Mouse (Mus musculus): ENCODE data around the gene Urgcp.

Urgcp gene

GRCm38 (mm10) chr11:5715179-5715578, 47.0 kb downstream of the Urgcp start:
- DNase-seq (ENCODE audit: low read depth, low spot score) = no peak

GRCm38 (mm10) chr11:5707530-5708353, 54.4 kb downstream of the Urgcp start:
- DNase-seq (ENCODE audit: low read depth, low spot score) = peak; percentile 85

- DNase-seq (ENCODE audit: low read depth, low spot score) = peak; percentile 26
Measured at GRCm38 (mm10) chr11:5706874-5707529, 55.2 kb downstream of the Urgcp start.

GRCm38 (mm10) chr11:5705972-5706371, 56.2 kb downstream of the Urgcp start:
- no peak for DNase-seq (ENCODE audit: low read depth, low spot score)

DNA sequence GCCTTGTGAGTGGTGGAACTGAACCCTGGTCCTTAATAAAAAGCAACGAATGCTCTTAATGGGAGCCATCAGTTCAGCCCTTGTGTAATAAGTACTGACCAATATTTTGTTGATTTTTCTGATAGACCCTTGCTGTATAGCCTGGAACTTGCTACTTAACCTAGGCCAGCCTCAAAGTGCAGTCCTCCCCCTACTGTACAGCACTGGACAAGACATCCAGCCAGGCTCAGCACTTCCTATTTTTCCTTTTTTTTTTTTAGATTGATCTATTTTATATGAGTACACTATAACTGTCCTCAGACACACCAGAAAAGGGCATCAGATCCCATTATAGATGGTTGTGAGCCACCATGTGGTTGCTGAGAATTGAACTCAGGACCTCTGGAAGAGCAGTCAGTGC, 58.8 kb downstream of the Urgcp start:
- no peak for DNase-seq (ENCODE audit: low read depth, low spot score)

GRCm38 (mm10) chr11:5702957-5703332, 59.2 kb downstream of the Urgcp start:
- no peak for DNase-seq (ENCODE audit: low read depth, low spot score)

- no peak for DNase-seq (ENCODE audit: low read depth, low spot score)
Measured at GRCm38 (mm10) chr11:5702271-5702956, 59.8 kb downstream of the Urgcp start.

DNA sequence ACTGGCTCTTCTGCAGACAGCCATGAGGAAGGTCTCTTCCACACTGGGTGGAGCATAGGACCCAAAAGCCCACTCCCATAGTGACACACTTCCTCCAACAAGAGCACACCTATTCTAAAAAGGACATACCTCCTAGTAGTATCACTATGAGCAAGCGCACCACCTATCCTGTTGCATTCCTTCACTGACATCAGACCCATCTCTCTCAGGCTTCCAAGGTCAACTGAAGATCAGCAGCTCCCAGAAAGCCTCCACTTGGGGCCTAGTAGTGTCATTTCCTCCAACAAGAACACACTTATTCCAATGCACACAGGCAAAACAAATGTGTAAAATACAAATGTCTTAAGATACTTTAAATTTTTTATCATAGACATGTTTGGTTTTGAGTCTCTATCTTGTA, 60.4 kb downstream of the Urgcp start:
- DNase-seq (ENCODE audit: low read depth, low spot score) = no peak

DNA sequence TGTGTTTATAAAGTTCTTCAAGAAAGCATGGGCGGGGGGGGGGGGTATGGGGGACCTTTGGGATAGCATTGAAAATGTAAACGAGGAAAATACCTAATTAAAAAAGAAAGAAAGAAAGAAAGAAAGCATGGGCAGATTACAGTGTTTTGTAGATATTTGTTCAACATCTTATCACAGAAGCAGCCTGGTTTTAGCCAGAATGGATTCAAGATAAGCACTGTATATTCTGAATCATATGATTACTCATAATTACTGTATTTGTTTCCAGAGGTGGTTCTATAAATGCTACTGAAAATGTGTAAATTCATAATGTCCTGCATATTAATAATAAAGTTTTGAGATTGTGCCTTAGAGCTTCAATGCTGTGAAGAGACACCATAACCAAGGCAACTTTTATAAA, 60.9 kb downstream of the Urgcp start:
- no peak for DNase-seq (ENCODE audit: low read depth, low spot score)

- no peak for DNase-seq (ENCODE audit: low read depth, low spot score)
Measured at GRCm38 (mm10) chr11:5700808-5701207, 61.4 kb downstream of the Urgcp start.

DNA sequence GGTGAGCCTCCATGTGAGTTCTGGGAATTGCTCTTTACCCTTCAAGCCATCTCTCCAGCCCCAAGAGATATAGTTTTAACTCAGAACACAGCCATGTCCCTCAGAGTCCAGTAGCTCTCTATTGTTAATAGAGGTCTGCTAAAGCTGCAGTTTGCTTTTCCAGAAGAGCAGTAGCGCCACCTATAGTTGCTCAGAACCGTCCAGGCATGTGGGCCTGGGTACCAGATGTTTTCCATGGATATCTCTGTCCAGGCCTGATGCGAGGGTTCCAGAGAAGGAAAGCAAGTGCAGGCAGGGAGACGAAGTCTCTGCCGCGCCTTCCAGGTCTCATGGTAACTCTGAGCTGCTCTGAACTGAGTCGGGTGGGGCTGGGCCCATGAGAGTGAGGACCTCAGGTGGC, 70.4 kb downstream of the Urgcp start:
- DNase-seq (ENCODE audit: low read depth, low spot score) = no peak

DNA sequence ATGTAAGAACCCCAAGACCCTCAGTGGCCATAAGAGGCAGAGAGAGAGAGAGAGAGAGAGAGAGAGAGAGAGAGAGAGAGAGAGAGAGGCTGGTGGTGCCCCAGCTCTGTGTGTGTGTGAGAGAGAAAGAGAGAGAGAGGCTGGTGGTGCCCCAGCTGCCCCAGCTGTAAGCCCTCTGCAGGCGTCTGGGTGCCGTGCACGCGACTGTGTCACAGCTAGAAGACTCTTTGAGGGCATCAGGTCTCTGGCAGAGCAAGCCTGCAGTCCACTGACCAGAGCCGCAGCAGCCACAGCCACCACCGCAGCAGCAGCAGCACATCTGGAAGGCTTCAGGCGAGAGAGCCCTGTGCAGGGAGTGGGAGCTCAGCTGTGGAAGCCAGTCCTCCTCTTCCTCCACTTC, 77.9 kb downstream of the Urgcp start:
- no peak for DNase-seq (ENCODE audit: low read depth, low spot score)

DNA sequence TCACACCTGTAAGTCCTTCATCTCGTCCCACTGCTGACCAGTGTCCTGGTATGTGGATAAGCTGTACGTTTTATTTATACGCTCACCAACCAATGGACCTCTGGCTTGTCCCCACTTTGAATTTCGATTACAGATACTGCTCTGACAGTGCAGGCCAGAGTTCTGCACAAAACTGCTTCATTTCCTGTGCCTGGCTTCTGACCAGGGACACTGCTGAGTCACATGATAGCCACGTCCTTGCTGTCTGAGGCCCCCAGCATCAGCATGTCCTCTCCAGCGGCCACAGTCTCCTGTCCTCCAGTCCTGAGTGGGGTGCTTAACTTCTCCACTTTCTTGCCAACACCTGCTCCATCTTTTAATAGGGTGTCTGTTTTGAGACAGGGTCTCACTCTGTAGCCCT, 79.6 kb downstream of the Urgcp start:
- DNase-seq (ENCODE audit: low read depth, low spot score) = no peak
